Mouse (Mus musculus) brain, embryonic 14.5 days (tissue): ENCODE results near the gene Col23a1.

Experiments used
- CTCF ChIP-seq: fragments of 200-500 bp; IDR thresholded peaks from 2 replicates; pipeline ENCODE4 v1.5.1; 2012; ENCODE audit warnings: inconsistent platforms, mild to moderate bottlenecking, moderate library complexity, borderline replicate concordance; ENCODE audit not compliant: insufficient read depth, insufficient read length; ENCODE audit errors: extremely low read depth
- POLR2A ChIP-seq: fragments of 200-500 bp; IDR thresholded peaks from 2 replicates; pipeline ENCODE4 v1.6.1; 2012; ENCODE audit warnings: mild to moderate bottlenecking, inconsistent platforms, borderline replicate concordance; ENCODE audit not compliant: poor library complexity, insufficient read depth, insufficient read length, severe bottlenecking; ENCODE audit errors: extremely low read depth

DNA sequence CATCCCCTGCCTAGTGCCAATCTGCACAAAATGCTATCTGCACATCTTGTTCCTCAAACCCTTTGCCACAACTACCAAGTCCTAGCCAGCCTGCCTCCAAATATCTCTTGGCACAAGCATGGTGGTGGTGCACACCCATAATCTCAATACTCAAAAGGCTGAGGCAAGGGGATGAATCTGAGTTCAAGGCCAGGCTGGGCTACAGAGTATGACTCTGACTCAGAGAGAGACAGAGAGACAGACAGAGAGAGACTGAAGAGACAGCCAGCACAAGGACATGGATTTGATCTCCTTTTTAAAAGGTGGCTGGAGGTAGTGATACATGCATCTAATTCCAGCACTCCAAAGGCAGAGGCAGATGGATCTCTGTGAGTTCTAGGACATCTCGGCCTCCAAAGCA, 273.6 kb downstream of the Col23a1 start:
- TF ChIP-seq CTCF (no peak), POLR2A (no peak)
